ENCODE assay signal across 8 mouse cellular contexts in genomic region chr11:76523356-76523755, GRCm38 (mm10).
A peak's percentile ranks its signal among the peaks of the same experiment; 100 is the strongest.
DNase-seq lines count a peak whose midpoint lies in the region; ATAC-seq and TF ChIP-seq lines count a peak whose summit lies in the region.

No protein-coding gene starts in this region.

- peak; percentile 23; the same call in 1 of the 2 replicates for ATAC-seq in forebrain, postnatal 0 days
- no peak for ATAC-seq in megakaryocyte progenitor cell, adult 5-6 weeks (replicated peaks; ENCODE audit: poor library complexity)

- H3K36me3 ChIP-seq in MEL (ENCODE audit: control insufficient read depth in 1 of 2, insufficient read depth in 2 of 2, low read length in 2 of 2): no peaks in the 10 kb centered on the region
- no peaks in the 10 kb centered on the region for H3K36me3 ChIP-seq in forebrain, postnatal 0 days (ENCODE audit: insufficient read depth)
- H3K36me3 ChIP-seq in midbrain, embryonic 10.5 days: no peaks in the 10 kb centered on the region; the same call in 1 of the 2 replicates

- H3K4me2 ChIP-seq in forebrain, postnatal 0 days (ENCODE audit: low read depth): no peak overlapping the region

- peak; percentile 78 to 83 for DNase-seq in cerebellum, postnatal 10 days
- no peak for DNase-seq in cerebellum, adult 11-12 months
- DNase-seq in MEL (ENCODE audit: low read depth, low spot score): no peak
- DNase-seq in forebrain, postnatal 0 days: no peak
- DNase-seq in midbrain, embryonic 10.5 days (ENCODE audit: low spot score): peak; percentile 71
- no peak for DNase-seq in spleen, postnatal 4 days (ENCODE audit: low spot score in 2 of 2)
- DNase-seq in gastrocnemius, adult 18-20 months (ENCODE audit: low spot score): no peak

- TF ChIP-seq RAD21 in MEL (IDR thresholded peaks at IDR 0.05; ENCODE audit: low read depth, low read length): no peak

- H3K9ac ChIP-seq in MEL (ENCODE audit: control insufficient read depth, low read depth, low read length, poor library complexity, severe bottlenecking): no peak overlapping the region
- no peak overlapping the region for H3K9ac ChIP-seq in forebrain, postnatal 0 days

- peaks cover 6 to 8% of the 10 kb centered on the region in 2 experiments; a peak in 3 of 4 replicates for H3K27me3 ChIP-seq in MEL (ENCODE audit: control insufficient read depth in 1 of 2, insufficient read depth in 2 of 2, low read length in 2 of 2)
- H3K27me3 ChIP-seq in forebrain, postnatal 0 days (ENCODE audit: insufficient read depth, low read length): no peaks in the 10 kb centered on the region
- H3K27me3 ChIP-seq in midbrain, embryonic 10.5 days (ENCODE audit: low read depth, poor library complexity, severe bottlenecking): no peaks in the 10 kb centered on the region

- TF ChIP-seq CTCF in MEL (IDR thresholded peaks at IDR 0.05 in 2 of 3, conservative IDR thresholded peaks at IDR 0.05 in 1 of 3; ENCODE audit: control insufficient read depth in 1 of 3, insufficient read depth in 1 of 3, low read depth in 2 of 3, low read length in 3 of 3, poor library complexity in 1 of 3, severe bottlenecking in 1 of 3): no peak
- no peak for TF ChIP-seq CTCF in forebrain, postnatal 0 days (IDR thresholded peaks at IDR 0.05; ENCODE audit: low read depth)

- 18% methylated on average over 4 of the region's 4 CpGs for WGBS in forebrain, postnatal 0 days
- WGBS in midbrain, embryonic 10.5 days: 12% methylated on average over 4 of the region's 4 CpGs

- H3K9me3 ChIP-seq in MEL (replicated peaks; ENCODE audit: insufficient read depth, low read length): no peaks in the 10 kb centered on the region
- no peaks in the 10 kb centered on the region for H3K9me3 ChIP-seq in forebrain, postnatal 0 days (ENCODE audit: low read length)
- no peaks in the 10 kb centered on the region for H3K9me3 ChIP-seq in midbrain, embryonic 10.5 days (replicated peaks)

- no peak overlapping the region for H3K4me3 ChIP-seq in MEL (ENCODE audit: control insufficient read depth in 1 of 2, insufficient read depth in 1 of 2, low read depth in 2 of 2, low read length in 2 of 2)
- H3K4me3 ChIP-seq in forebrain, postnatal 0 days (ENCODE audit: low read depth, low read length): no peak overlapping the region
- 0 out of 2 replicates have a peak overlapping the region, but pooled peaks have one; percentile 9 for H3K4me3 ChIP-seq in midbrain, embryonic 10.5 days

- TF ChIP-seq EP300 in MEL (IDR thresholded peaks at IDR 0.05; ENCODE audit: low read depth in 1 of 2, low read length in 2 of 2): no peak

- TF ChIP-seq POLR2A in MEL (IDR thresholded peaks at IDR 0.05; ENCODE audit: control insufficient read depth in 1 of 2, insufficient read depth in 1 of 2, low read depth in 1 of 2, low read length in 2 of 2, poor library complexity in 1 of 2): no peak

- no peaks in the 10 kb centered on the region for H3K79me2 ChIP-seq in MEL (ENCODE audit: control insufficient read depth, insufficient read depth, low read length, poor library complexity)

- no peaks in the 10 kb centered on the region for H3K4me1 ChIP-seq in MEL (ENCODE audit: control insufficient read depth in 1 of 2, insufficient read depth in 2 of 2, low read length in 2 of 2)
- H3K4me1 ChIP-seq in forebrain, postnatal 0 days (ENCODE audit: insufficient read depth): peaks cover 9% of the 10 kb centered on the region; the same call in 1 of the 2 replicates
- H3K4me1 ChIP-seq in midbrain, embryonic 10.5 days: peaks cover 22% of the 10 kb centered on the region

- no peak overlapping the region for H3K27ac ChIP-seq in MEL (ENCODE audit: control insufficient read depth, low read depth, low read length)
- no peak overlapping the region; the same call in 1 of the 2 replicates for H3K27ac ChIP-seq in forebrain, postnatal 0 days (ENCODE audit: low read depth, low read length)
- H3K27ac ChIP-seq in midbrain, embryonic 10.5 days (replicated peaks): peak overlapping the region; percentile 67

TF ChIP-seq in MEL, 35 proteins besides CTCF, POLR2A, EP300 and RAD21:
- TF ChIP-seq USF1 (IDR thresholded peaks at IDR 0.05; ENCODE audit: low read depth, low read length) (0 out of 2 replicates have a peak, but pooled peaks have one; percentile 19), BHLHE40 (IDR thresholded peaks at IDR 0.05; ENCODE audit: borderline replicate concordance, low read depth, low read length) (no peak)

Comparison
In these comparisons a context has a peak if more than half of its experiments do, and no peak if none do; other contexts are left out.
1. DNase-seq: peak in cerebellum, postnatal 10 days (2 of 2) and midbrain, embryonic 10.5 days (single experiment); none in cerebellum, adult 11-12 months (single experiment), MEL (single experiment), forebrain, postnatal 0 days (single experiment), spleen, postnatal 4 days (0 of 2) and gastrocnemius, adult 18-20 months (single experiment).